ENCODE assay signal across 8 mouse cellular contexts in genomic region chr11:102924557-102925350, GRCm38 (mm10). TPM values are rescaled to one million over a fixed set of nuclear protein-coding genes. Genes with fewer than 3 reads are reported as not detected.
DNase-seq lines count a peak whose midpoint lies in the region; ATAC-seq lines count a peak whose summit lies in the region.

Kif18b (minus strand) TSS chr11:102925124.

- H3K4me3 ChIP-seq in forebrain, embryonic 14.5 days (ENCODE audit: low read depth, low read length) = peak within 1 kb of the TSS; percentile 63
- H3K4me3 ChIP-seq in neural tube, embryonic 15.5 days (replicated peaks) = peak within 1 kb of the TSS; percentile 62

- H3K27ac ChIP-seq in forebrain, embryonic 14.5 days (ENCODE audit: low read depth, low read length) = peak within 1 kb of the TSS; percentile 88
- H3K27ac ChIP-seq in neural tube, embryonic 15.5 days (replicated peaks) = peak within 1 kb of the TSS; percentile 74

- peak within 1 kb of the TSS; percentile 72 for H3K9ac ChIP-seq in forebrain, embryonic 14.5 days (ENCODE audit: low read length)
- peak within 1 kb of the TSS; percentile 46 for H3K9ac ChIP-seq in neural tube, embryonic 15.5 days (replicated peaks)

- intact Hi-C loops in heart, postnatal 14 days (cut with DNase I) = no loop called here

- DNase-seq in ES-CJ7 (ENCODE audit: low read depth, low spot score) = peak; percentile 99
- DNase-seq in cerebellum, adult 11 months = peak; percentile 89
- peak; percentile 98 for DNase-seq in forebrain, embryonic 14.5 days (ENCODE audit: low spot score)
- peak; percentile 93 for DNase-seq in heart, postnatal 14 days
- DNase-seq in layer of hippocampus, adult 11-12 months (ENCODE audit: low spot score) = peak; percentile 95
- peak; percentile 93 to 95 for DNase-seq in lung, adult 18-20 months
- peak; percentile 96 for DNase-seq in testis, postnatal 14 days (ENCODE audit: low spot score)

- peaks cover 5% of the 10 kb centered on the region; the same call in 1 of the 2 replicates for H3K4me1 ChIP-seq in forebrain, embryonic 14.5 days (ENCODE audit: control insufficient read depth, insufficient read depth, low read length)
- H3K4me1 ChIP-seq in neural tube, embryonic 15.5 days = peaks cover 11% of the 10 kb centered on the region

- ATAC-seq in forebrain, embryonic 14.5 days = peak; percentile 96
- peak; percentile 84 for ATAC-seq in neural tube, embryonic 15.5 days (ENCODE audit: low FRiP score)

- WGBS in forebrain, embryonic 14.5 days = under 1% methylated on average over 62 of the region's 62 CpGs
- WGBS in neural tube, embryonic 15.5 days = under 1% methylated on average over 62 of the region's 62 CpGs

- H3K9me3 ChIP-seq in forebrain, embryonic 14.5 days (replicated peaks; ENCODE audit: control insufficient read depth, low read length) = no peaks in the 10 kb centered on the region
- H3K9me3 ChIP-seq in neural tube, embryonic 15.5 days (replicated peaks) = no peaks in the 10 kb centered on the region

- no peaks in the 10 kb centered on the region for H3K36me3 ChIP-seq in forebrain, embryonic 14.5 days (ENCODE audit: control insufficient read depth, insufficient read depth, low read length)
- no peaks in the 10 kb centered on the region for H3K36me3 ChIP-seq in neural tube, embryonic 15.5 days

- no peaks in the 10 kb centered on the region for H3K27me3 ChIP-seq in forebrain, embryonic 14.5 days (replicated peaks; ENCODE audit: control insufficient read depth, insufficient read depth, low read length)
- H3K27me3 ChIP-seq in neural tube, embryonic 15.5 days (replicated peaks) = peaks cover 5% of the 10 kb centered on the region; the same call in 1 of the 2 replicates

- H3K4me2 ChIP-seq in forebrain, embryonic 14.5 days (ENCODE audit: low read length) = peak within 1 kb of the TSS; percentile 79
- H3K4me2 ChIP-seq in neural tube, embryonic 15.5 days = peak within 1 kb of the TSS; percentile 94

RNA-seq across cellular contexts. Expression of gene Kif18b, which starts in this region (rescaled TPM):
- 4.3 and 5.1 TPM in 2 replicates for polyA plus RNA-seq in forebrain, embryonic 14.5 days (2014; fragmentation: Nextera tagmentation; extraction: Ambion mirVana)
- 1 to 10 TPM; 2.1 to 3.3 TPM for total RNA-seq in heart, postnatal 14 days (2021)
- polyA plus RNA-seq in neural tube, embryonic 15.5 days (2015; fragmentation: Nextera tagmentation; extraction: Ambion mirVana) = 1.9 and 3.9 TPM in 2 replicates

Comparison
In these comparisons a context has a peak if more than half of its experiments do, and no peak if none do; other contexts are left out.
1. Peak in every context shown above with its lines: DNase-seq, ATAC-seq, H3K4me3 ChIP-seq and H3K27ac ChIP-seq.